Mouse (Mus musculus) layer of hippocampus, adult 2 months (tissue): ENCODE measurements around the gene Shroom2. TPM values are rescaled to one million over a fixed set of nuclear protein-coding genes. Genes with fewer than 3 reads are reported as not detected.

Source experiments
- DNase-seq, 2 experiments: peaks; one replicate each; pipeline ENCODE4 v3.0.0; 2022; ENCODE audit warnings: low spot score in 2 of 2
- H3K27ac ChIP-seq: fragments of 200-600 bp; 2 replicates; pipeline ENCODE4 v1.8.1; 2022
- H3K4me3 ChIP-seq: fragments of 200-600 bp; 2 replicates; pipeline ENCODE4 v1.8.1; 2022; ENCODE audit warnings: mild to moderate bottlenecking
- CTCF ChIP-seq: fragments of 200-600 bp; conservative IDR thresholded peaks from 2 replicates; pipeline ENCODE4 v1.8.1; 2022; ENCODE audit warnings: antibody characterized with exemption, mild to moderate bottlenecking, moderate library complexity
- total RNA-seq, 2 experiments: library from RNA; stranded (reverse); gene quantifications; 2 replicates each; pipeline ENCODE4 v1.2.3; 2021

Gene Shroom2
- total RNA-seq, 2 experiments from 2014 or later: 87.6 to 92.2 TPM

- Histone ChIP-seq H3K27ac (no peak within 1 kb of the TSS), H3K4me3 (no peak within 1 kb of the TSS)
- no peak for TF ChIP-seq CTCF
- no peak for DNase-seq
These were observed 206.2 kb downstream of the Shroom2 start, which contains the start of gene Cldn34a for GRCm38 (mm10) chrX:152563034-152563433. TSS of gene Cldn34a (plus strand) at chrX:152563334.

Other genes starting within 250 kb of the Shroom2 start
- not detected for gene Cldn34a, start 206.1 kb downstream of the Shroom2 start, total RNA-seq
- gene Gpr143, start 12.5 kb upstream of the Shroom2 start, total RNA-seq: under 1 TPM in 1 of 2 experiments, not detected in 1; 0.54 TPM
- gene Usp51, start 237.0 kb upstream of the Shroom2 start, total RNA-seq: 1 to 10 TPM; 2.5 to 2.7 TPM